Mouse (Mus musculus) olfactory bulb, adult 2 months (tissue): ENCODE results near the gene Ipo13.

Source experiments
- CTCF ChIP-seq: fragments of 200-500 bp; IDR thresholded peaks from 2 replicates; pipeline ENCODE4 v1.5.1; 2012; ENCODE audit warnings: low read depth, mild to moderate bottlenecking, low read length, moderate library complexity; ENCODE audit not compliant: insufficient read depth
- POLR2A ChIP-seq: fragments of 200-500 bp; IDR thresholded peaks from 2 replicates; pipeline ENCODE4 v1.6.1; 2012; ENCODE audit warnings: mild to moderate bottlenecking, low read depth, low read length, moderate library complexity; ENCODE audit not compliant: insufficient read depth

DNA sequence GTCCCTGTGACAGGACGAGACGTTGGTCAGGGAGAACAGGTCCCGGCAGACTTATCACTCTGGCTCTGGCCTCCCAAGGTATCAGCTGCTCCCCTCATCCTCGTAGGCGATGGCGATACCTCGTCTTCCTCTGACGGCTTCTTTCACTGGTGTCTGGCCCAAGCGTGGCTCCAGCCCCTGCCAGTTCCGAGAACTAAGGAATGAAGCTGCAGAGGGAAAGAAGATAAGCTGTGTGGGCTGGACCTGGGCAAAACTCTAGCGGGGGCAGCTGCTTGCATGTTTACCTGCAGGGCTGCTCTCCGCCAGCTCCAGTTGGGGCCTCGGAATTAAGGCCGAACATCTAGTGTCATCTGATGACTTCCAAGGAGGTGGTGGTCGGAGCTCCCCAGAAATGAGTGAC, 25.3 kb downstream of the Ipo13 start:
- TF ChIP-seq CTCF = no peak
- no peak for TF ChIP-seq POLR2A
